Mouse (Mus musculus): ENCODE data around the gene 1810037I17Rik.

DNA sequence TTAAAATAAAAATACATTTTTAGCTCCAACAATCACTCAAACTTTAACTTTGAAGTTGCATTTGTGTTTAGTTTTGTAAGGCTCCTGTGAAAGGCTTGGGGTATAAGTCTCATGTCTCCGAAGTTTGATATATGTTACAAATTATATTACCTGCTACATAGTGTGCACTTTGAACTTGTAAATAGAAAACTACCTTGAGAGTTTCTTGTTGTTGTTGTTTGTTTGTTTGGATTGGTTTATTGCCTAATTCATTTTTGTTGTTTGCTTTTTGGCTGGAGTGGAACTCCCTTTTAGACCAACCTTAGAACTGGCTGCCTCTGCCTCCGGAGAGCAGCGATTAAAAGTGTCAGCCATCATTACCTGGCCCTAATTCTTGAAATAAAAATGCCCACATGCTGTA, 29.2 kb upstream of the 1810037I17Rik start, which contains the start of gene Fabp2:
- TF ChIP-seq POLR2A (IDR thresholded peaks at IDR 0.05; ENCODE audit: insufficient read depth, low read length) (no peak), EP300 (IDR thresholded peaks at IDR 0.05; ENCODE audit: insufficient read depth, low read depth, low read length) (no peak), CTCF (IDR thresholded peaks at IDR 0.05; ENCODE audit: low read depth, low read length) (no peak)

Data from ES-Bruce4 (cell line).